Mouse (Mus musculus) hindbrain, embryonic 15.5 days (tissue): ENCODE measurements around the gene Sf3b2. TPM values are rescaled to one million over a fixed set of nuclear protein-coding genes. Genes with fewer than 3 reads are reported as not detected.

ENCODE experiments used
- ATAC-seq: fragments of 200-750 bp; cut with Nextera tagmentation; 2 replicates; pipeline ENCODE4 v1.8.0; 2017; ENCODE audit warnings: low read depth, moderate number of reproducible peaks, moderate TSS enrichment; ENCODE audit not compliant: low FRiP score
- H3K27ac ChIP-seq: fragments of 300-500 bp; sonication (generic); replicated peaks from 2 replicates; pipeline ENCODE4 v1.5.1; 2015; ENCODE audit warnings: mild to moderate bottlenecking, inconsistent platforms
- H3K27me3 ChIP-seq: fragments of 300-500 bp; sonication (generic); 2 replicates; pipeline ENCODE4 v1.6.1; 2015; ENCODE audit warnings: control low read depth, inconsistent platforms
- H3K36me3 ChIP-seq: fragments of 300-500 bp; sonication (generic); 2 replicates; pipeline ENCODE4 v1.6.1; 2015; ENCODE audit warnings: control low read depth, inconsistent platforms
- H3K4me1 ChIP-seq: fragments of 300-500 bp; sonication (generic); replicated peaks from 2 replicates; pipeline ENCODE4 v1.6.1; 2015; ENCODE audit warnings: control low read depth, inconsistent platforms
- H3K4me2 ChIP-seq: fragments of 300-500 bp; sonication (generic); 2 replicates; pipeline ENCODE4 v1.6.1; 2015; ENCODE audit warnings: moderate library complexity, mild to moderate bottlenecking, inconsistent platforms
- H3K4me3 ChIP-seq: fragments of 300-500 bp; sonication (generic); 2 replicates; pipeline ENCODE4 v1.5.1; 2015; ENCODE audit warnings: mild to moderate bottlenecking, inconsistent platforms
- H3K9ac ChIP-seq: fragments of 300-500 bp; sonication (generic); 2 replicates; pipeline ENCODE4 v1.6.1; 2015; ENCODE audit warnings: inconsistent platforms
- H3K9me3 ChIP-seq: fragments of 300-500 bp; sonication (generic); 2 replicates; pipeline ENCODE4 v1.6.1; 2016; ENCODE audit warnings: control low read depth, inconsistent platforms
- WGBS: fragments of 180-500 bp; shearing (Covaris S2); methylation state at CpG from one replicate; pipeline ENCODE4 v1.1.7; 2015; 5-methylcytosine and 5-hydroxymethylcytosine counted together
- polyA plus RNA-seq: library from polyadenylated mRNA; unstranded; fragments of >200 nt; fragmentation: Nextera tagmentation; extraction: Ambion mirVana; gene quantifications from 2 replicates; pipeline ENCODE4 v1.2.1, GENCODE M21; 2015

The Sf3b2 gene
- polyA plus RNA-seq: 312 and 338 TPM in 2 replicates

DNA sequence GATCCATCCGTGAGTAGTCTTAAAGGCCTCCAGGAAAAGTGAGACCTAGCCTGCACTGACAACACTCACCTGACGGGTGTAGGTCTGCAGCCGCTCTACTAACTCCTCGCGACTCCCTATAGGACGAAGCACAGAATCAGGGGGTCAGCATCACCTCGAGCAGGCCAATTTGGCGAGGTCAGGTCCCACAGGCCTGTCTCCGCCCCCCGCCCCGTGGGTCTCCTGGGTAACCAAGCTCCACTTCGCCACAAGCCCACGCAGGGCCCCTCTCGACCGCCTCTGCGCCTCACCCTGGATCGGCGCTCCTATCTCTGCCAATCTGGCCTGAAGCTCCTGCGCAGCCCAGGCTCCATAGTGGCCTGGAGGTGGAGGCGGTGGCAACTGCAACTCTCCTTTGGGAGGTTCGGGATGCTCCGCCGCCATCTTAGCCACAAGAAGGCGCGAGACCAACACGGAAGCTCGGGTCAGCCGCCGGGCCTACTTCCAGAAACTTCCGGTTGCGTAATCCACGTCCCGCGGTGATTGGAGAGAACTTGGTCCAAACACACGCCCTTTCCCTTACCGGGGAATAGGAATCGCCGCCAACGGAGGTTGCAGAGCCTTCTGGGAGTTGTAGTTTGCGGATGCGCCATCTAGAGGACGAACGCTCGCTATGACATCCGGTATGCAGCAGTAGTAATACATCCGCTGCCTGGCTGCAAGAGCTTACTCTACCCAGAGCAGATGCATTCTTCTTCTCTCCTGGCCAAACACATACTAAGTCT is at the start of gene Sf3b2:
Sf3b2 (minus strand) TSS at position 484 of the 764 bp plus-strand sequence.
- WGBS: under 1% methylated on average over 46 of the region's 46 CpGs
- Histone ChIP-seq H3K27me3 (no peaks in the 10 kb centered on the region), H3K4me3 (peak within 1 kb of the TSS; percentile 62), H3K27ac (peak within 1 kb of the TSS; percentile 95), H3K4me2 (peak within 1 kb of the TSS; percentile 63), H3K36me3 (peaks cover 28% of the 10 kb centered on the region), H3K4me1 (peaks cover 51% of the 10 kb centered on the region), H3K9ac (peak within 1 kb of the TSS; percentile 78), H3K9me3 (no peaks in the 10 kb centered on the region)
- peak; percentile 95 for ATAC-seq

DNA sequence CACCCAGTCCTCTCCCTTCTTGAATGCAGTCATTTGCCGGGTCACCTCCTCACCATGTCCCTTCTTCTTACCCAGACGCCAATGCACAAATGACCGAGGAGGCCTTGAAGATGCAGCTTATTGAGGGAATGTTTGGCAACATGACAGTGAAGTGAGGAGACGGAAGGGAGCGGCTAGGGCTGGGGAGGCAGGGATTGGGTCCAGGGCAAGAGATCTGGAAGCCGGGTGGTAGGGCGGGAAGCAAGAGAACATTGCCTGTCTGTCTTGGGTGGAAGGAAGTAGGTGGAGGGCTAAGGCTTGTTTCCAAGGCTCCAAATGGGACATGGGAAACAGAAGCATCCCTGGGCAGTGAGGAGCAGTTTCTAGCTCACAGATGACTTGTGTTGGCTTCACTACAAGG is 46.1 kb upstream of the Sf3b2 start:
- H3K27me3 ChIP-seq: no peaks in the 10 kb centered on the region
- H3K27ac ChIP-seq: no peak overlapping the region
- H3K4me3 ChIP-seq: no peak overlapping the region
- H3K9me3 ChIP-seq: no peaks in the 10 kb centered on the region
- no peaks in the 10 kb centered on the region for H3K36me3 ChIP-seq
- WGBS: 90% methylated on average over 7 of the region's 7 CpGs
- H3K4me1 ChIP-seq: no peaks in the 10 kb centered on the region
- no peak overlapping the region for H3K9ac ChIP-seq
- H3K4me2 ChIP-seq: no peak overlapping the region
- no peak for ATAC-seq

DNA sequence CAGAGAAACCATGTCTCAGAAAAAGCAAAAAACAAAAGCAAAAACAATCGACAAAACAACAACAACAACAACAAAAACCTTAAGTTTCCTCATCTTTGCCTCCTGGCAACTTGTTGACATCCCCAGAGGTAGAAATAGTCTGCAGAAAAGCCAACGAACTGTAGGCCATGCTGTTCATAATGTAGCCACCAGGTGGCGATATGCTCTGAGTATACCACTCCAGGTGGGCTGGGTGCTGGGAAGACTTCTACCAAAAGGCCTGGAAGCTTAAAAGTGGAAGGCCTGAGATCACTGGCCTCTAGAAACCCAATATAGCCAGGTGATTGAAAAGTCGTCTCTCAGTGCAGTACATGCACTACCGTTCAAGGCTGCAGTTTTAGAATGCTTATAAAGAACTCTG is 42.7 kb upstream of the Sf3b2 start:
- Histone ChIP-seq H3K27me3 (no peaks in the 10 kb centered on the region), H3K4me3 (no peak overlapping the region), H3K27ac (no peak overlapping the region), H3K9me3 (no peaks in the 10 kb centered on the region), H3K4me2 (no peak overlapping the region), H3K4me1 (no peaks in the 10 kb centered on the region), H3K36me3 (no peaks in the 10 kb centered on the region), H3K9ac (no peak overlapping the region)
- 18% methylated on average over 5 of the region's 5 CpGs for WGBS
- no peak for ATAC-seq

DNA sequence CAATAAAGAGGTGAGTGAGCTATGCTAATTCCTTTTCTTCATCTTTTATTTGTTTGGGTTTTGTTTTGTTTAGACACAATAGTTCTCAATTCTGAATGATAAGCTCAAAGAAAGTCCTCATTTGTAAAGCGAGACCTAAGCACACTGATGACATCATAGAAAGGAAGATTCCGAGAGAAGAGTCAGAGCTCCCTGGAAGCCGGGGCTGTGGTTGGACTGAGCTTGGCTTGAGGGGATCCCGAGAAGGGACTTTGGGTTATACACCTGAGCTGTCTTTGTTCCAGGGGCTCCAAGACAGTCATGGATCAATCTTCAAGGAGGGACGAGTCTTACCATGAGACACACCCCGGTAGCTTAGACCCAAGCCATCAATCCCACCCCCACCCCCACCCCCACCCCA is 40.2 kb upstream of the Sf3b2 start, which contains the start of gene Catsper1:
Catsper1 (plus strand) TSS at position 301 of the 400 bp plus-strand sequence.
- H3K27ac ChIP-seq: no peak within 1 kb of the TSS
- 87% methylated on average over 6 of the region's 6 CpGs for WGBS

DNA sequence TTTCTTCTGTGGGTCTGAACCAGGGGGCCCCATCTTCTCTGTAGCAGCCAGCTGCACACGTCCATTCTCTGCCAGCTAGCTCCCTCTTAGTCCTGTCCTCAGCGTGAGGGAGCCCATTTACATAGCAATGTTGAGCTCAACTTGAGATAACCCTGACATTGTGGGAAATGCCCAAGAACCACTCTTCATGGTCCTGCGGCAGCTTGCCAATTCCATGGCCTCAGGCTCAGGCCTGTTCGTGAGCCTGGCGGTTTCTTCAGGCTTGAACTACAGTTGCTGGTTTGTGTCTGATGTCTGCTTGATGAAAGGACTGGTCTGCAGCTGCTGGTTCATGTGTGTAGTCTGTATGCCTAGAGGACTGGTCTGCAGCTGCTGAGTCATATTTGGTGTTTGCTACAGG is 39.5 kb upstream of the Sf3b2 start:
- ATAC-seq: no peak
- no peak overlapping the region for H3K4me2 ChIP-seq
- H3K4me3 ChIP-seq: no peak overlapping the region
- H3K9ac ChIP-seq: no peak overlapping the region
- 71% methylated on average over 5 of the region's 5 CpGs for WGBS
- no peak overlapping the region for H3K27ac ChIP-seq
- H3K27me3 ChIP-seq: no peaks in the 10 kb centered on the region
- H3K36me3 ChIP-seq: no peaks in the 10 kb centered on the region
- no peaks in the 10 kb centered on the region for H3K4me1 ChIP-seq
- no peaks in the 10 kb centered on the region for H3K9me3 ChIP-seq

More for the DNA sequence above, 40.2 kb upstream of the Sf3b2 start, which contains the start of gene Catsper1:
- Histone ChIP-seq H3K4me3 (no peak within 1 kb of the TSS), H3K4me1 (no peaks in the 10 kb centered on the region), H3K36me3 (no peaks in the 10 kb centered on the region), H3K27me3 (no peaks in the 10 kb centered on the region), H3K9ac (no peak within 1 kb of the TSS), H3K4me2 (no peak within 1 kb of the TSS), H3K9me3 (no peaks in the 10 kb centered on the region)
- no peak for ATAC-seq

DNA sequence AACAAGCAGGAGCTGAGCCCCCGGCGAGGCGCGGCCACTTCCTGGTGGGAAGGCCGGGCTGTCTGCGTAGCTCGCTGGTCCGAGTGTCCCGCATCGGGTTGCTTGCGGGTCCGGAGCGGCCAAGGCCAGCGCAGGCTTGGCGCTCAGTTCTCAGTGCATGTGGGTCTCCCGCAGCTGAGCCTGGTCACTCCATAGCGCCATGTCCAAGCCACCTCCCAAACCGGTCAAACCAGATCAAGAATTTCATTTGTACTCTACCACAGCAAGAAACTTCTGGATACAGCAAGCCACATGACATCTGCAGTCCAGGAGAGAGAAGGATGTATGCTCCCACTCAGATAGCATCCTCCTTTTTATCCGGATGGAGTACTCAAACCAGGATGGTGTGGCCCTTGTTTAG is 32.7 kb upstream of the Sf3b2 start:
- Histone ChIP-seq H3K4me2 (no peak overlapping the region), H3K9ac (no peak overlapping the region), H3K27me3 (no peaks in the 10 kb centered on the region), H3K27ac (no peak overlapping the region), H3K4me1 (no peaks in the 10 kb centered on the region), H3K4me3 (no peak overlapping the region), H3K9me3 (no peaks in the 10 kb centered on the region), H3K36me3 (no peaks in the 10 kb centered on the region)
- no peak for ATAC-seq
- 79% methylated on average over 19 of the region's 19 CpGs for WGBS

DNA sequence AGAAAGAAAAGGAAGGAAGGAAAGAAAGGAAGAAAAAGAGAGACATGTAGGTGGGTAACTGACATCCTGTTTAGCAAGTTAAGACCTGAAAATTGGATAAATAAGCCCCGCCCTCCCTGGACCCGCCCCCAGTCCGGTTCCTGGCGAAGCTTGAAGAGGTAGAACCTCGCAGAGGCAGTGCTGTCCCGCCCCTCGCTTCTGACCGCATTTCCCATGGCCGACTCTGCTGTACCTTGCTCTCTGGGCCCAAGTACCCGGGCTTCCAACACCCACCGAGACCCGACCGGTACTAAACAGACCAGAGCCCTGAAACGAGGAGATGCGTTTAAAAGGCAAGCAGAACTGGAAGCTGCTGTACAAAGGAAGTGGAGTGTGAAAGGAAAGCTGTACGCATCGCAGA is 28.5 kb upstream of the Sf3b2 start:
- Histone ChIP-seq H3K9ac (no peak overlapping the region), H3K4me2 (no peak overlapping the region), H3K36me3 (no peaks in the 10 kb centered on the region), H3K4me1 (no peaks in the 10 kb centered on the region), H3K9me3 (no peaks in the 10 kb centered on the region), H3K27me3 (no peaks in the 10 kb centered on the region), H3K4me3 (no peak overlapping the region), H3K27ac (no peak overlapping the region)
- no peak for ATAC-seq
- 64% methylated on average over 17 of the region's 17 CpGs for WGBS

DNA sequence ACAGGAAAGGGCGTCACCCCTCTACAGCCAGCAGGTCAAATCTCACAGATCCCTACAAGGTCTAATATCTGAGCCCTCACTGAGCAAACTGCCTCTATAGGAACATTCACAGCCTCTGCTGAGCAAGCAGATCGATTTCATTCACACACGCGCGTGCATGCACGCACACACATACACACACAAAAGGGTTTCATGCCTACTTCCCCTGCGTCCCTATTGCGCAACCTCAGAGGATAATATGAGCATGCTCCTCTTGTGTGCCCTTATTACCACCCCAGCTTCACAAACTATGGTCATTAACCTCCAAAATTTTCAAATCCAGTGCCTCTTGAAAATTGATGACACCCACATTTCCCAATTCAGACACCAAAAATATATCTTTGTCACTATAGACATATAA is 17.9 kb upstream of the Sf3b2 start:
- no peak overlapping the region for H3K27ac ChIP-seq
- H3K9me3 ChIP-seq: no peaks in the 10 kb centered on the region
- no peak for ATAC-seq
- no peaks in the 10 kb centered on the region for H3K27me3 ChIP-seq
- H3K4me2 ChIP-seq: no peak overlapping the region
- no peaks in the 10 kb centered on the region for H3K4me1 ChIP-seq
- H3K9ac ChIP-seq: no peak overlapping the region
- H3K4me3 ChIP-seq: no peak overlapping the region
- WGBS: 89% methylated on average over 8 of the region's 8 CpGs
- H3K36me3 ChIP-seq: peaks cover 2% of the 10 kb centered on the region; the same call in 1 of the 2 replicates

DNA sequence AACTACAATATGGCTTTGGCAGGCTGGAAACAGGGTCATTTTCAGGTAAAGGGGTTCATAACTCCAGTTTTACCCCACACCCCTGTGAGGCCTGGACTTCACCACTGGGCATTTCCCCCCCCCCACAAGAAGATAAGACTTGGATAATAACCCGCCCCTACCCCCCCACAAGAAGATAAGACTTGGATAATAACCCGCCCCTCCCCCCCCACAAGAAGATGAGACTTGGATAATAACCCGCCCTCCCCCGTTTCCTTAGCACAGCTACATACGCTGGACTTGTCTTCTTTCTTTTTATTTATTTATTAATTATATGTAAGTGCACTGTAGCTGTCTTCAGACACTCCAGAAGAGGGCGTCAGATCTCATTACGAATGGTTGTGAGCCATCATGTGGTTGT is 13.8 kb upstream of the Sf3b2 start:
- ATAC-seq: no peak
- Histone ChIP-seq H3K4me3 (no peak overlapping the region), H3K27ac (no peak overlapping the region), H3K9ac (no peak overlapping the region), H3K27me3 (no peaks in the 10 kb centered on the region), H3K9me3 (no peaks in the 10 kb centered on the region), H3K36me3 (peaks cover 33% of the 10 kb centered on the region), H3K4me2 (no peak overlapping the region), H3K4me1 (no peaks in the 10 kb centered on the region)
- WGBS: 80% methylated on average over 7 of the region's 7 CpGs

DNA sequence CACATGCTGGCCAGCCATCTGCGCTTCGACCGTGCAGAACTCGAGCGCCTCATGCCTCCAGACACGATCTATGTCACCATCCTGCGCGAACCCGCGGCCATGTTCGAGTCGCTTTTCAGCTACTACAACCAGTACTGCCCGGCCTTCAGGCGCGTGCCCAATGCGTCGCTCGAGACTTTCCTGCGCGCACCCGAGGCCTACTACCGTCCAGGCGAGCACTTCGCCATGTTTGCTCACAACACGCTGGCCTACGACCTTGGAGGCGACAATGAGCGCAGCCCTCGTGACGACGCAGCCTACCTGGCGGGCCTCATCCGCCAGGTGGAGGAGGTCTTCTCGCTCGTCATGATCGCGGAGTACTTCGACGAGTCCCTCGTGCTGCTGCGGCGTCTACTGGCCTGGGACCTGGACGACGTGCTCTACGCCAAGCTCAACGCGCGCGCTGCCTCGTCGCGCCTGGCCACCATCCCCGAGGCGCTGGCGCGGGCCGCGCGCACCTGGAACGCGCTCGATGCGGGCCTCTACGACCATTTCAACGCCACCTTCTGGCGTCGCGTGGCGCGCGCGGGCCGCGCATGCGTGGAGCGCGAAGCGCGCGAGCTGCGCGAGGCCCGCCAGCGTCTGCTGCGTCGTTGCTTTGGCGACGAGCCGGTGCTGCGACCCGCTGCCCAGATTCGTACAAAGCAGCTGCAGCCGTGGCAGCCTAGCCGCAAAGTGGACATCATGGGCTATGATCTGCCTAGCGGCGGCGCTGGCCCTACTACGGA is 11.9 kb upstream of the Sf3b2 start:
- 43% methylated on average over 98 of the region's 98 CpGs for WGBS
- H3K4me3 ChIP-seq: no peak overlapping the region

DNA sequence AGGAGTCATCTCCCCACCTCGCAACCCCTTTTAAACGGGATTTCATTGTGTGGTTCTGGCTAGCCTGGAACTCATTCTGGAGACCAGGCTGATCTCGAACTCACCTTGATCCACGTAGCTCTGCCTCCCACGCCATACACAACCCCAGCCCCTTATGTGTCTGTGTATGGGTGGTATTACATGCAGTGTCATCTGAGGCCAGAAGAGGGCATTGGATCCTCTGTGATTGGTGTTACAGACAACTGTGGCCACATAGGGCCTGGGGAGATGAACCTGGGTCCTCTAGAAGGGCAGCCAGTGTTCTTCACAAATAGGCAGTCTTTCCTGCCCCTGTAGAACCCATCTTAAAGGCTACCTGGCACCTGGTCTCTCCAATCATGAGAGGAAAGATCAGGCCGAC is 11.0 kb upstream of the Sf3b2 start:
- Histone ChIP-seq H3K4me3 (no peak overlapping the region), H3K27me3 (no peaks in the 10 kb centered on the region), H3K4me1 (no peaks in the 10 kb centered on the region), H3K9me3 (no peaks in the 10 kb centered on the region), H3K36me3 (peaks cover 46% of the 10 kb centered on the region), H3K27ac (no peak overlapping the region), H3K9ac (no peak overlapping the region), H3K4me2 (no peak overlapping the region)
- ATAC-seq: no peak
- WGBS: 86% methylated on average over 6 of the region's 6 CpGs

More for the DNA sequence above, 11.9 kb upstream of the Sf3b2 start:
- Histone ChIP-seq H3K9ac (no peak overlapping the region), H3K9me3 (no peaks in the 10 kb centered on the region), H3K27me3 (no peaks in the 10 kb centered on the region), H3K4me1 (no peaks in the 10 kb centered on the region), H3K4me2 (peak overlapping the region; percentile 44), H3K27ac (no peak overlapping the region), H3K36me3 (peaks cover 46% of the 10 kb centered on the region)
- no peak for ATAC-seq

DNA sequence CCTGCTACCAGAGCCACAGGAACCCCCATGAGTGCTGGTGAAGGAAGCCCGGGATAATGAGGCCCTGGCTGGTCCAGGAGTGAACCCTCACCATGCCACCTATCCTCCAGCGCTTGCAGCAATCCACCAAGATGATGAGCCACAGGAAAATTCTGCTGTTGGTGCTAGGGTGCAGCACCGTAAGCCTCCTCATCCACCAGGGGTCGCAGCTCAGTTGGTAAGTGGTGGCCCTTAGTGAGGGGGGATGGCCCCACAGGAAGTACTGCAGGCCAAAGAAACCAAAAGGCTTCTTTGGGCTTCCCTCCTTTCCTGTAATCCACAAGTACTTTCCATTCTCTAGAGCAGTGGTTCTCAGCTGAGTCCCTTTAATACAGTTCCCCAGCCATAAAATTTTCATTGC is 7.2 kb upstream of the Sf3b2 start:
- no peak overlapping the region for H3K27ac ChIP-seq

More for the DNA sequence above, 7.2 kb upstream of the Sf3b2 start:
- Histone ChIP-seq H3K9me3 (no peaks in the 10 kb centered on the region), H3K27me3 (no peaks in the 10 kb centered on the region), H3K4me1 (peaks cover 35% of the 10 kb centered on the region), H3K36me3 (peaks cover 37% of the 10 kb centered on the region), H3K4me3 (no peak overlapping the region), H3K4me2 (no peak overlapping the region), H3K9ac (no peak overlapping the region)
- ATAC-seq: no peak
- 23% methylated on average over 4 of the region's 4 CpGs for WGBS
